Mouse (Mus musculus): Measurements from ENCODE around the gene Ugt1a6a.
"Not testable (repeated sequence)": the region's sequence is repeated elsewhere in the genome, so short reads cannot be mapped to it uniquely, and the experiment has no call there.

GRCm38 (mm10) chr1:88140492-88140891, 5.9 kb downstream of the Ugt1a6a start:
- not testable (repeated sequence) for TF ChIP-seq POLR2A, CTCF (IDR thresholded peaks at IDR 0.05; ENCODE audit: insufficient read depth, low read depth, low read length)

All from olfactory bulb, adult 2 months (tissue).